Mouse (Mus musculus): ENCODE data around the gene Actg2. TPM values are rescaled to one million over a fixed set of nuclear protein-coding genes. Genes with fewer than 3 reads are reported as not detected.

Actg2 gene
- total and polyA plus RNA-seq, 2 experiments from 2014 or later = 7.0 to 831 TPM

GRCm38 (mm10) chr6:83510210-83510609, 25.9 kb downstream of the Actg2 start:
- peaks cover 7% of the 10 kb centered on the region; the same call in 1 of the 2 replicates for H3K4me1 ChIP-seq (ENCODE audit: control insufficient read depth, insufficient read depth)
- no peaks in the 10 kb centered on the region for H3K27me3 ChIP-seq (ENCODE audit: control insufficient read depth, insufficient read depth, low read length)
- H3K36me3 ChIP-seq (replicated peaks; ENCODE audit: control insufficient read depth, insufficient read depth, low read length) = no peaks in the 10 kb centered on the region
- no peak overlapping the region for H3K4me3 ChIP-seq (ENCODE audit: low read depth, low read length)
- no peak overlapping the region for H3K27ac ChIP-seq (ENCODE audit: low read depth)
- no peak overlapping the region for H3K9ac ChIP-seq (replicated peaks; ENCODE audit: low read depth, low read length)
- ATAC-seq (ENCODE audit: insufficient read depth, low read depth) (no peak), DNase-seq (ENCODE audit: low spot score) (no peak)
- TF ChIP-seq CTCF (IDR thresholded peaks at IDR 0.05; ENCODE audit: low read depth) (peak; percentile 41), EP300 (IDR thresholded peaks at IDR 0.05; ENCODE audit: low read depth) (no peak)
- 52% methylated on average over 2 of the region's 2 CpGs for WGBS
- H3K9me3 ChIP-seq (replicated peaks; ENCODE audit: control insufficient read depth, low read length) = no peaks in the 10 kb centered on the region
- H3K4me2 ChIP-seq (ENCODE audit: low read depth, low read length) = no peak overlapping the region

GRCm38 (mm10) chr6:83509442-83509841, 26.6 kb downstream of the Actg2 start:
- H3K9me3 ChIP-seq (replicated peaks; ENCODE audit: control insufficient read depth, low read length) = no peaks in the 10 kb centered on the region
- peaks cover 7% of the 10 kb centered on the region; the same call in 1 of the 2 replicates for H3K4me1 ChIP-seq (ENCODE audit: control insufficient read depth, insufficient read depth)
- no peak overlapping the region for H3K9ac ChIP-seq (replicated peaks; ENCODE audit: low read depth, low read length)
- no peak overlapping the region for H3K4me2 ChIP-seq (ENCODE audit: low read depth, low read length)
- DNase-seq (ENCODE audit: low spot score) (peak; percentile 13), ATAC-seq (ENCODE audit: insufficient read depth, low read depth) (no peak)
- no peak for TF ChIP-seq EP300 (IDR thresholded peaks at IDR 0.05; ENCODE audit: low read depth)
- TF ChIP-seq CTCF (IDR thresholded peaks at IDR 0.05; ENCODE audit: low read depth) = peak; percentile 31
- no peak overlapping the region for H3K4me3 ChIP-seq (ENCODE audit: low read depth, low read length)
- H3K36me3 ChIP-seq (replicated peaks; ENCODE audit: control insufficient read depth, insufficient read depth, low read length) = no peaks in the 10 kb centered on the region
- 26% methylated on average over 8 of the region's 8 CpGs for WGBS
- H3K27ac ChIP-seq (ENCODE audit: low read depth) = no peak overlapping the region
- H3K27me3 ChIP-seq (ENCODE audit: control insufficient read depth, insufficient read depth, low read length) = no peaks in the 10 kb centered on the region

- H3K9me3 ChIP-seq (replicated peaks; ENCODE audit: control insufficient read depth, low read length) = no peaks in the 10 kb centered on the region
- H3K27ac ChIP-seq (ENCODE audit: low read depth) = peak overlapping the region; percentile 100
- no peak for TF ChIP-seq CTCF (IDR thresholded peaks at IDR 0.05; ENCODE audit: low read depth)
- TF ChIP-seq EP300 (IDR thresholded peaks at IDR 0.05; ENCODE audit: low read depth) = no peak
- DNase-seq (ENCODE audit: low spot score) = no peak
- no peak for ATAC-seq (ENCODE audit: insufficient read depth, low read depth)
- H3K27me3 ChIP-seq (ENCODE audit: control insufficient read depth, insufficient read depth, low read length) = no peaks in the 10 kb centered on the region
- peak overlapping the region; percentile 77 for H3K9ac ChIP-seq (replicated peaks; ENCODE audit: low read depth, low read length)
- no peaks in the 10 kb centered on the region; the same call in 1 of the 2 replicates for H3K36me3 ChIP-seq (replicated peaks; ENCODE audit: control insufficient read depth, insufficient read depth, low read length)
- peaks cover 12% of the 10 kb centered on the region; the same call in 1 of the 2 replicates for H3K4me1 ChIP-seq (ENCODE audit: control insufficient read depth, insufficient read depth)
- peak overlapping the region; percentile 86 for H3K4me2 ChIP-seq (ENCODE audit: low read depth, low read length)
- 17% methylated on average over 6 of the region's 6 CpGs for WGBS
- peak overlapping the region; percentile 76 for H3K4me3 ChIP-seq (ENCODE audit: low read depth, low read length)
These were observed 28.9 kb downstream of the Actg2 start for GRCm38 (mm10) chr6:83507168-83507546.

GRCm38 (mm10) chr6:83506258-83507167, 29.6 kb downstream of the Actg2 start, which contains the start of gene Dguok:
Gene Dguok, minus strand, starts transcription at chr6:83506969.
- peak within 1 kb of the TSS; percentile 100 for H3K27ac ChIP-seq (ENCODE audit: low read depth)
- DNase-seq (ENCODE audit: low spot score) (peak; percentile 99), ATAC-seq (ENCODE audit: insufficient read depth, low read depth) (peak; percentile 97)
- peak within 1 kb of the TSS; percentile 77 for H3K9ac ChIP-seq (replicated peaks; ENCODE audit: low read depth, low read length)
- peaks cover 16% of the 10 kb centered on the region; the same call in 1 of the 2 replicates for H3K4me1 ChIP-seq (ENCODE audit: control insufficient read depth, insufficient read depth)
- H3K36me3 ChIP-seq (replicated peaks; ENCODE audit: control insufficient read depth, insufficient read depth, low read length) = no peaks in the 10 kb centered on the region; the same call in 1 of the 2 replicates
- under 1% methylated on average over 54 of the region's 54 CpGs for whole genome bisulfite sequencing
- H3K9me3 ChIP-seq (replicated peaks; ENCODE audit: control insufficient read depth, low read length) = no peaks in the 10 kb centered on the region
- H3K4me3 ChIP-seq (ENCODE audit: low read depth, low read length) = peak within 1 kb of the TSS; percentile 76
- H3K27me3 ChIP-seq (ENCODE audit: control insufficient read depth, insufficient read depth, low read length) = no peaks in the 10 kb centered on the region
- H3K4me2 ChIP-seq (ENCODE audit: low read depth, low read length) = peak within 1 kb of the TSS; percentile 86
- TF ChIP-seq EP300 (IDR thresholded peaks at IDR 0.05; ENCODE audit: low read depth) (peak; percentile 69; the same call in 1 of the 2 replicates), CTCF (IDR thresholded peaks at IDR 0.05; ENCODE audit: low read depth) (no peak)

GRCm38 (mm10) chr6:83505554-83505953, 30.5 kb downstream of the Actg2 start:
- H3K4me1 ChIP-seq (ENCODE audit: control insufficient read depth, insufficient read depth) = peaks cover 16% of the 10 kb centered on the region; the same call in 1 of the 2 replicates
- ATAC-seq (ENCODE audit: insufficient read depth, low read depth) (no peak), DNase-seq (ENCODE audit: low spot score) (no peak)
- H3K27ac ChIP-seq (ENCODE audit: low read depth) = peak overlapping the region; percentile 100
- TF ChIP-seq EP300 (IDR thresholded peaks at IDR 0.05; ENCODE audit: low read depth) (no peak), CTCF (IDR thresholded peaks at IDR 0.05; ENCODE audit: low read depth) (no peak)
- no peaks in the 10 kb centered on the region; the same call in 1 of the 2 replicates for H3K36me3 ChIP-seq (replicated peaks; ENCODE audit: control insufficient read depth, insufficient read depth, low read length)
- 72% methylated on average over 4 of the region's 4 CpGs for WGBS
- H3K4me3 ChIP-seq (ENCODE audit: low read depth, low read length) = 0 out of 2 replicates have a peak overlapping the region, but pooled peaks have one; percentile 76
- no peaks in the 10 kb centered on the region for H3K9me3 ChIP-seq (replicated peaks; ENCODE audit: control insufficient read depth, low read length)
- H3K27me3 ChIP-seq (ENCODE audit: control insufficient read depth, insufficient read depth, low read length) = no peaks in the 10 kb centered on the region
- H3K9ac ChIP-seq (replicated peaks; ENCODE audit: low read depth, low read length) = peak overlapping the region; percentile 77; the same call in 1 of the 2 replicates
- H3K4me2 ChIP-seq (ENCODE audit: low read depth, low read length) = peak overlapping the region; percentile 86
